Mouse (Mus musculus) liver, embryonic 12.5 days (tissue): Measurements from ENCODE around the gene Usp28. TPM values are rescaled to one million over a fixed set of nuclear protein-coding genes. Genes with fewer than 3 reads are reported as not detected.

ENCODE experiments used
- ATAC-seq: fragments of 200-750 bp; cut with Nextera tagmentation; 2 replicates; pipeline ENCODE4 v1.8.0; 2017; ENCODE audit warnings: moderate number of reproducible peaks, mild to moderate bottlenecking, moderate library complexity
- H3K27ac ChIP-seq: fragments of 300-500 bp; sonication (generic); 2 replicates; pipeline ENCODE4 v1.5.1; 2016; ENCODE audit warnings: mild to moderate bottlenecking
- H3K27me3 ChIP-seq: fragments of 300-500 bp; sonication (generic); replicated peaks from 2 replicates; pipeline ENCODE4 v1.6.1; 2016; ENCODE audit warnings: mild to moderate bottlenecking, moderate library complexity
- H3K36me3 ChIP-seq: fragments of 300-500 bp; sonication (generic); 2 replicates; pipeline ENCODE4 v1.6.1; 2016; ENCODE audit warnings: mild to moderate bottlenecking, moderate library complexity
- H3K4me1 ChIP-seq: fragments of 300-500 bp; sonication (generic); 2 replicates; pipeline ENCODE4 v1.6.1; 2016
- H3K4me2 ChIP-seq: fragments of 300-500 bp; sonication (generic); 2 replicates; pipeline ENCODE4 v1.6.1; 2016; ENCODE audit warnings: mild to moderate bottlenecking, moderate library complexity
- H3K4me3 ChIP-seq: fragments of 300-500 bp; sonication (generic); 2 replicates; pipeline ENCODE4 v1.5.1; 2016; ENCODE audit warnings: mild to moderate bottlenecking, moderate library complexity
- H3K9ac ChIP-seq: fragments of 300-500 bp; sonication (generic); 2 replicates; pipeline ENCODE4 v1.6.1; 2016; ENCODE audit warnings: mild to moderate bottlenecking, moderate library complexity
- H3K9me3 ChIP-seq: fragments of 300-500 bp; sonication (generic); replicated peaks from 2 replicates; pipeline ENCODE4 v1.6.1; 2016; ENCODE audit warnings: mild to moderate bottlenecking, moderate library complexity
- WGBS: fragments of 180-500 bp; shearing (Covaris S2); methylation state at CpG from one replicate; pipeline ENCODE4 v1.1.7; 2016; ENCODE audit not compliant: insufficient replicate concordance; 5-methylcytosine and 5-hydroxymethylcytosine counted together
- polyA plus RNA-seq: library from polyadenylated mRNA; unstranded; fragments of >200 nt; fragmentation: Nextera tagmentation; extraction: Ambion mirVana; gene quantifications from 2 replicates; pipeline ENCODE4 v1.2.1, GENCODE M21; 2016

The Usp28 gene
- polyA plus RNA-seq, 1 experiment from 2014 or later: 10.8 TPM

GRCm38 (mm10) chr9:48984320-48984844 lies 793 bp upstream of the Usp28 start:
- ATAC-seq: no peak
- Histone ChIP-seq H3K4me3 (peak overlapping the region; percentile 82), H3K27ac (peak overlapping the region; percentile 78), H3K4me1 (peaks cover 50% of the 10 kb centered on the region), H3K9ac (peak overlapping the region; percentile 68), H3K36me3 (no peaks in the 10 kb centered on the region), H3K27me3 (no peaks in the 10 kb centered on the region), H3K9me3 (no peaks in the 10 kb centered on the region), H3K4me2 (peak overlapping the region; percentile 100)
- 18% methylated on average over 8 of the region's 8 CpGs for WGBS

GRCm38 (mm10) chr9:48985708-48986088 lies 523 bp downstream of the Usp28 start:
- Histone ChIP-seq H3K36me3 (no peaks in the 10 kb centered on the region), H3K27ac (peak overlapping the region; percentile 66), H3K4me3 (peak overlapping the region; percentile 82), H3K4me2 (peak overlapping the region; percentile 100), H3K9ac (peak overlapping the region; percentile 84), H3K4me1 (peaks cover 45% of the 10 kb centered on the region), H3K27me3 (no peaks in the 10 kb centered on the region), H3K9me3 (no peaks in the 10 kb centered on the region)
- WGBS: 1% methylated on average over 20 of the region's 20 CpGs
- no peak for ATAC-seq

- H3K27me3 ChIP-seq: no peaks in the 10 kb centered on the region
- H3K9ac ChIP-seq: no peak overlapping the region
- H3K27ac ChIP-seq: no peak overlapping the region
- H3K4me3 ChIP-seq: no peak overlapping the region
- no peaks in the 10 kb centered on the region for H3K9me3 ChIP-seq
- H3K4me1 ChIP-seq: peaks cover 41% of the 10 kb centered on the region
- H3K4me2 ChIP-seq: peak overlapping the region; percentile 100
- H3K36me3 ChIP-seq: no peaks in the 10 kb centered on the region
- ATAC-seq: no peak
- 31% methylated on average over 7 of the region's 7 CpGs for WGBS
Observed at GRCm38 (mm10) chr9:48986616-48987141, 1.5 kb downstream of the Usp28 start.

- Histone ChIP-seq H3K36me3 (no peaks in the 10 kb centered on the region), H3K4me3 (no peak overlapping the region), H3K4me1 (peaks cover 41% of the 10 kb centered on the region), H3K27me3 (no peaks in the 10 kb centered on the region), H3K27ac (no peak overlapping the region), H3K9ac (no peak overlapping the region), H3K4me2 (peak overlapping the region; percentile 100), H3K9me3 (no peaks in the 10 kb centered on the region)
- 27% methylated on average over 12 of the region's 12 CpGs for WGBS
- ATAC-seq: no peak
Observed at GRCm38 (mm10) chr9:48987201-48988101, 2.3 kb downstream of the Usp28 start.

GRCm38 (mm10) chr9:48991671-48992070 lies 6.5 kb downstream of the Usp28 start:
- 65% methylated on average over 5 of the region's 5 CpGs for WGBS
- ATAC-seq: no peak
- Histone ChIP-seq H3K36me3 (no peaks in the 10 kb centered on the region), H3K4me3 (no peak overlapping the region), H3K4me2 (no peak overlapping the region), H3K27me3 (no peaks in the 10 kb centered on the region), H3K9me3 (no peaks in the 10 kb centered on the region), H3K27ac (no peak overlapping the region), H3K4me1 (peaks cover 17% of the 10 kb centered on the region), H3K9ac (no peak overlapping the region)

GRCm38 (mm10) chr9:48994779-48995178 lies 9.6 kb downstream of the Usp28 start:
- Histone ChIP-seq H3K9me3 (no peaks in the 10 kb centered on the region), H3K4me2 (no peak overlapping the region), H3K27me3 (no peaks in the 10 kb centered on the region), H3K36me3 (0 out of 2 replicates have a peak, but pooled peaks cover 2% of the 10 kb centered on the region), H3K9ac (no peak overlapping the region), H3K27ac (no peak overlapping the region), H3K4me1 (no peaks in the 10 kb centered on the region), H3K4me3 (no peak overlapping the region)
- no peak for ATAC-seq
- WGBS: 74% methylated on average over 7 of the region's 7 CpGs

GRCm38 (mm10) chr9:48995735-48996134 lies 10.6 kb downstream of the Usp28 start:
- WGBS: 77% methylated on average over 1 of the region's 1 CpGs
- Histone ChIP-seq H3K27ac (no peak overlapping the region), H3K27me3 (no peaks in the 10 kb centered on the region), H3K4me2 (no peak overlapping the region), H3K36me3 (0 out of 2 replicates have a peak, but pooled peaks cover 8% of the 10 kb centered on the region), H3K4me3 (no peak overlapping the region), H3K9me3 (no peaks in the 10 kb centered on the region), H3K9ac (no peak overlapping the region), H3K4me1 (no peaks in the 10 kb centered on the region)
- no peak for ATAC-seq

GRCm38 (mm10) chr9:48999256-48999655 lies 14.1 kb downstream of the Usp28 start:
- Histone ChIP-seq H3K9ac (no peak overlapping the region), H3K36me3 (peaks cover 25% of the 10 kb centered on the region), H3K4me1 (no peaks in the 10 kb centered on the region), H3K9me3 (no peaks in the 10 kb centered on the region), H3K4me2 (no peak overlapping the region), H3K4me3 (no peak overlapping the region), H3K27me3 (no peaks in the 10 kb centered on the region), H3K27ac (no peak overlapping the region)
- ATAC-seq: no peak
- 85% methylated on average over 6 of the region's 6 CpGs for WGBS

- no peak for ATAC-seq
Observed at GRCm38 (mm10) chr9:49015824-49016223, 30.6 kb downstream of the Usp28 start.

GRCm38 (mm10) chr9:49021289-49021688 lies 36.1 kb downstream of the Usp28 start:
- Histone ChIP-seq H3K36me3 (peaks cover 20% of the 10 kb centered on the region), H3K4me1 (no peaks in the 10 kb centered on the region), H3K27ac (no peak overlapping the region), H3K27me3 (no peaks in the 10 kb centered on the region), H3K4me2 (no peak overlapping the region), H3K4me3 (no peak overlapping the region), H3K9me3 (no peaks in the 10 kb centered on the region), H3K9ac (no peak overlapping the region)
- WGBS: 89% methylated on average over 5 of the region's 5 CpGs
- ATAC-seq: no peak

More at GRCm38 (mm10) chr9:49015824-49016223, 30.6 kb downstream of the Usp28 start:
- H3K27me3 ChIP-seq: no peaks in the 10 kb centered on the region
- H3K27ac ChIP-seq: no peak overlapping the region
- H3K36me3 ChIP-seq: peaks cover 23% of the 10 kb centered on the region
- H3K4me1 ChIP-seq: no peaks in the 10 kb centered on the region
- WGBS: 80% methylated on average over 7 of the region's 7 CpGs
- no peak overlapping the region for H3K4me2 ChIP-seq
- H3K9me3 ChIP-seq: no peaks in the 10 kb centered on the region
- no peak overlapping the region for H3K4me3 ChIP-seq
- H3K9ac ChIP-seq: no peak overlapping the region

- no peak for ATAC-seq
- H3K27me3 ChIP-seq: no peaks in the 10 kb centered on the region
- H3K4me1 ChIP-seq: no peaks in the 10 kb centered on the region
- WGBS: 74% methylated on average over 5 of the region's 5 CpGs
- no peak overlapping the region for H3K27ac ChIP-seq
- no peaks in the 10 kb centered on the region for H3K9me3 ChIP-seq
- peaks cover 24% of the 10 kb centered on the region for H3K36me3 ChIP-seq
- no peak overlapping the region for H3K4me2 ChIP-seq
- H3K4me3 ChIP-seq: no peak overlapping the region
- H3K9ac ChIP-seq: no peak overlapping the region
Observed at GRCm38 (mm10) chr9:49023956-49024355, 38.8 kb downstream of the Usp28 start.

GRCm38 (mm10) chr9:49024529-49024928 lies 39.4 kb downstream of the Usp28 start:
- Histone ChIP-seq H3K4me3 (no peak overlapping the region), H3K9ac (no peak overlapping the region), H3K4me2 (no peak overlapping the region), H3K27ac (no peak overlapping the region), H3K4me1 (no peaks in the 10 kb centered on the region), H3K27me3 (no peaks in the 10 kb centered on the region), H3K36me3 (peaks cover 24% of the 10 kb centered on the region), H3K9me3 (no peaks in the 10 kb centered on the region)
- 69% methylated on average over 2 of the region's 2 CpGs for WGBS
- no peak for ATAC-seq
